Mouse (Mus musculus) liver, embryonic 14.5 days (tissue): ENCODE data around the gene Lrba.

Source experiments
- CTCF ChIP-seq: IDR thresholded peaks from 2 replicates; pipeline ENCODE4 v1.5.1; 2016; ENCODE audit warnings: antibody characterized with exemption, low read depth, control low read depth
- EP300 ChIP-seq: IDR thresholded peaks from 2 replicates; pipeline ENCODE4 v1.6.1; 2016; ENCODE audit warnings: antibody characterized with exemption, low read depth

- TF ChIP-seq EP300: no peak
- no peak for TF ChIP-seq CTCF
These were observed 434.8 kb downstream of the Lrba start for GRCm38 (mm10) chr3:86659326-86659725.
